Mouse (Mus musculus) neural tube, embryonic 12.5 days (tissue): ENCODE results near the gene Zfand3. TPM values are rescaled to one million over a fixed set of nuclear protein-coding genes. Genes with fewer than 3 reads are reported as not detected.

Experiments used
- ATAC-seq: fragments of 200-750 bp; cut with Nextera tagmentation; 2 replicates; pipeline ENCODE4 v1.8.0; 2017; ENCODE audit warnings: low read depth, mild to moderate bottlenecking, moderate TSS enrichment, moderate library complexity; ENCODE audit not compliant: low FRiP score
- H3K27ac ChIP-seq: fragments of 300-500 bp; sonication (generic); 2 replicates; pipeline ENCODE4 v1.5.1; 2016
- H3K27me3 ChIP-seq: fragments of 300-500 bp; sonication (generic); replicated peaks from 2 replicates; pipeline ENCODE4 v1.6.1; 2016; ENCODE audit warnings: mild to moderate bottlenecking
- H3K36me3 ChIP-seq: fragments of 300-500 bp; sonication (generic); 2 replicates; pipeline ENCODE4 v1.6.1; 2016; ENCODE audit warnings: mild to moderate bottlenecking
- H3K4me1 ChIP-seq: fragments of 300-500 bp; sonication (generic); 2 replicates; pipeline ENCODE4 v1.6.1; 2016
- H3K4me2 ChIP-seq: fragments of 300-500 bp; sonication (generic); replicated peaks from 2 replicates; pipeline ENCODE4 v1.6.1; 2016; ENCODE audit warnings: mild to moderate bottlenecking
- H3K4me3 ChIP-seq: fragments of 300-500 bp; sonication (generic); 2 replicates; pipeline ENCODE4 v1.5.1; 2016
- H3K9ac ChIP-seq: fragments of 300-500 bp; sonication (generic); 2 replicates; pipeline ENCODE4 v1.6.1; 2016; ENCODE audit warnings: mild to moderate bottlenecking
- H3K9me3 ChIP-seq: fragments of 300-500 bp; sonication (generic); 2 replicates; pipeline ENCODE4 v1.6.1; 2016; ENCODE audit warnings: mild to moderate bottlenecking
- WGBS: fragments of 180-500 bp; shearing (Covaris S2); methylation state at CpG from one replicate; pipeline ENCODE4 v1.1.7; 2016; 5-methylcytosine and 5-hydroxymethylcytosine counted together
- polyA plus RNA-seq: library from polyadenylated mRNA; unstranded; fragments of >200 nt; fragmentation: Nextera tagmentation; extraction: Ambion mirVana; gene quantifications from 2 replicates; pipeline ENCODE4 v1.2.1, GENCODE M21; 2016

Zfand3 gene
- polyA plus RNA-seq, 1 experiment from 2014 or later, result 88.4 TPM

GRCm38 (mm10) chr17:30033991-30034390, 29.5 kb downstream of the Zfand3 start:
- WGBS, result 71% methylated on average over 4 of the region's 4 CpGs
- Histone ChIP-seq H3K27ac (no peak overlapping the region), H3K36me3 (0 out of 2 replicates have a peak, but pooled peaks cover 3% of the 10 kb centered on the region)

GRCm38 (mm10) chr17:30035216-30036005, 30.9 kb downstream of the Zfand3 start:
- Histone ChIP-seq H3K4me1 (0 out of 2 replicates have a peak, but pooled peaks cover 11% of the 10 kb centered on the region), H3K4me3 (no peak overlapping the region), H3K9ac (no peak overlapping the region), H3K36me3 (0 out of 2 replicates have a peak, but pooled peaks cover 3% of the 10 kb centered on the region), H3K4me2 (no peak overlapping the region), H3K27ac (no peak overlapping the region), H3K27me3 (no peaks in the 10 kb centered on the region), H3K9me3 (no peaks in the 10 kb centered on the region)
- no peak for ATAC-seq
- WGBS, result 58% methylated on average over 4 of the region's 4 CpGs

More at GRCm38 (mm10) chr17:30033991-30034390, 29.5 kb downstream of the Zfand3 start:
- H3K4me2 ChIP-seq, result no peak overlapping the region
- no peaks in the 10 kb centered on the region for H3K9me3 ChIP-seq
- ATAC-seq, result no peak
- H3K4me3 ChIP-seq, result no peak overlapping the region
- H3K27me3 ChIP-seq, result no peaks in the 10 kb centered on the region
- H3K4me1 ChIP-seq, result 0 out of 2 replicates have a peak, but pooled peaks cover 11% of the 10 kb centered on the region
- H3K9ac ChIP-seq, result no peak overlapping the region

DNA sequence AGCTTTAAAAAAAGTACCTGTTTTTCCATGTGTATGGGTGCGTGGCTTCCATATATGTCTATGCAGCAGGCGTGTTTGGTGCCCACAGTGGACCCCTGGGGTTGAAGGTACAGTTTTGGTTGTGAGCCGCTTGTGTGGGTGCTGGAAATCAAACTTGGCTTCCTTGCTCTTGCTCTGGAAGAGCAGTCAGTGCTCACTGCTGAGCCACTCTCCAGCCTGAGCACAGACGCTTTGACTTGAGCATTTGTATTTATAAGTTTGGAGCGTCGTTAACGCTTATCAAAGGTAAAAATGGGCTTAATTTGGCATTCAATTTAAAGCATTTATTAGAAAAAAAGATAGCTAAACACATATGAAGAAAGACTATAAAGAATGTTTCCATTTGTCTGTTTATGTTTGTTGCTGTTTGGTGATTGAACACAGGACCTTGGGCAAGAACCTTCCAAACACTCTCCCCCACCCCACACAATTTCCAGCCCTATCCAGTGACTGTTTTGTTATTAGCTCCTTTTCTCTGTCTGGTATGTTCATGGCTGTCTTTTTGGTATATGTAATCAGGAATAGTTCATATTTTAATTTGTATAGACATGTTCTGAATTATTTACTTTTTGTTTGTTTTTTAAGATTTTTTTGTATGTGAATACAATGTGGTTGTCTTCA, 38.8 kb downstream of the Zfand3 start:
- Histone ChIP-seq H3K27ac (no peak overlapping the region), H3K9me3 (no peaks in the 10 kb centered on the region), H3K4me2 (no peak overlapping the region), H3K9ac (no peak overlapping the region), H3K27me3 (no peaks in the 10 kb centered on the region), H3K36me3 (no peaks in the 10 kb centered on the region), H3K4me1 (peaks cover 10% of the 10 kb centered on the region; the same call in 1 of the 2 replicates), H3K4me3 (no peak overlapping the region)
- 95% methylated on average over 7 of the region's 7 CpGs for WGBS
- no peak for ATAC-seq

GRCm38 (mm10) chr17:30045181-30045580, 40.6 kb downstream of the Zfand3 start:
- Histone ChIP-seq H3K9me3 (no peaks in the 10 kb centered on the region), H3K36me3 (no peaks in the 10 kb centered on the region), H3K27ac (no peak overlapping the region), H3K27me3 (no peaks in the 10 kb centered on the region), H3K4me2 (no peak overlapping the region), H3K4me3 (no peak overlapping the region), H3K4me1 (peaks cover 10% of the 10 kb centered on the region; the same call in 1 of the 2 replicates), H3K9ac (no peak overlapping the region)
- ATAC-seq, result no peak
- 62% methylated on average over 2 of the region's 2 CpGs for WGBS

- Histone ChIP-seq H3K36me3 (no peaks in the 10 kb centered on the region), H3K27me3 (no peaks in the 10 kb centered on the region), H3K4me1 (peaks cover 10% of the 10 kb centered on the region; the same call in 1 of the 2 replicates), H3K9me3 (no peaks in the 10 kb centered on the region), H3K9ac (no peak overlapping the region), H3K27ac (no peak overlapping the region), H3K4me3 (no peak overlapping the region), H3K4me2 (no peak overlapping the region)
- 97% methylated on average over 5 of the region's 5 CpGs for WGBS
- ATAC-seq, result no peak
Observed at GRCm38 (mm10) chr17:30046654-30047053, 42.1 kb downstream of the Zfand3 start.

GRCm38 (mm10) chr17:30051523-30052346, 47.2 kb downstream of the Zfand3 start:
- no peak for ATAC-seq
- Histone ChIP-seq H3K9me3 (no peaks in the 10 kb centered on the region), H3K9ac (no peak overlapping the region), H3K27ac (no peak overlapping the region), H3K4me3 (no peak overlapping the region), H3K27me3 (no peaks in the 10 kb centered on the region), H3K4me2 (no peak overlapping the region), H3K4me1 (0 out of 2 replicates have a peak, but pooled peaks cover 4% of the 10 kb centered on the region), H3K36me3 (no peaks in the 10 kb centered on the region; the same call in 1 of the 2 replicates)
- 92% methylated on average over 5 of the region's 5 CpGs for WGBS

GRCm38 (mm10) chr17:30052347-30052742, 47.8 kb downstream of the Zfand3 start:
- no peak overlapping the region for H3K27ac ChIP-seq
- H3K27me3 ChIP-seq, result no peaks in the 10 kb centered on the region
- 0 out of 2 replicates have a peak, but pooled peaks cover 4% of the 10 kb centered on the region for H3K4me1 ChIP-seq
- H3K9ac ChIP-seq, result no peak overlapping the region
- WGBS, result 93% methylated on average over 5 of the region's 5 CpGs
- ATAC-seq, result no peak
- no peak overlapping the region for H3K4me2 ChIP-seq
- no peak overlapping the region for H3K4me3 ChIP-seq
- no peaks in the 10 kb centered on the region; the same call in 1 of the 2 replicates for H3K36me3 ChIP-seq
- H3K9me3 ChIP-seq, result no peaks in the 10 kb centered on the region

GRCm38 (mm10) chr17:30053463-30053862, 48.9 kb downstream of the Zfand3 start:
- ATAC-seq, result no peak

DNA sequence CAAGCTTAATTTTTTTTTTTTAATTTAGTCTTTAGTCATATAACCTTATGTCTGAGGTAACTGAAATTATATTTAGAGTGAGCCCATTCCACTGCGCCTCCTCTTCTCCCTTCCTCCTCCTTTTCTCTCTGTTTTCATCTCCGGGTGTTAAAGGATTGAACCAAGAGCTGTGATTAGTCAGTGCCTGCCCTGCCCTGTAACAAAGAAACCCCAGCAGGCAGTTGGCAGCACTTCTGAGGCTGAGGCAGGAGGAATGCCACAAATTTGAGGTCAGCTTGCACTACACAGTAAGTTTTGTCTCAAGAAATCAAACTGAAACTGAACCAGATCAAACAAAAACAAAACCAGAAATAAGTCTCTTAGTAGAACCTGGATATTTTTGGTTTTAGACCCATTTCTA, 49.3 kb downstream of the Zfand3 start:
- Histone ChIP-seq H3K27ac (no peak overlapping the region), H3K9me3 (no peaks in the 10 kb centered on the region), H3K9ac (no peak overlapping the region), H3K36me3 (no peaks in the 10 kb centered on the region; the same call in 1 of the 2 replicates), H3K4me1 (0 out of 2 replicates have a peak, but pooled peaks cover 4% of the 10 kb centered on the region), H3K4me2 (no peak overlapping the region), H3K27me3 (no peaks in the 10 kb centered on the region), H3K4me3 (no peak overlapping the region)
- 93% methylated on average over 2 of the region's 2 CpGs for WGBS
- ATAC-seq, result no peak

More at GRCm38 (mm10) chr17:30053463-30053862, 48.9 kb downstream of the Zfand3 start:
- Histone ChIP-seq H3K27ac (no peak overlapping the region), H3K4me2 (no peak overlapping the region), H3K4me1 (0 out of 2 replicates have a peak, but pooled peaks cover 4% of the 10 kb centered on the region), H3K4me3 (no peak overlapping the region), H3K36me3 (no peaks in the 10 kb centered on the region; the same call in 1 of the 2 replicates), H3K27me3 (no peaks in the 10 kb centered on the region), H3K9me3 (no peaks in the 10 kb centered on the region), H3K9ac (no peak overlapping the region)
- 92% methylated on average over 9 of the region's 9 CpGs for WGBS

- Histone ChIP-seq H3K27ac (no peak overlapping the region), H3K27me3 (no peaks in the 10 kb centered on the region), H3K9ac (no peak overlapping the region), H3K4me3 (no peak overlapping the region), H3K4me1 (0 out of 2 replicates have a peak, but pooled peaks cover 4% of the 10 kb centered on the region), H3K36me3 (no peaks in the 10 kb centered on the region; the same call in 1 of the 2 replicates), H3K4me2 (no peak overlapping the region), H3K9me3 (no peaks in the 10 kb centered on the region)
- no peak for ATAC-seq
- WGBS, result 86% methylated on average over 5 of the region's 5 CpGs
Observed at GRCm38 (mm10) chr17:30056226-30056625, 51.7 kb downstream of the Zfand3 start.

DNA sequence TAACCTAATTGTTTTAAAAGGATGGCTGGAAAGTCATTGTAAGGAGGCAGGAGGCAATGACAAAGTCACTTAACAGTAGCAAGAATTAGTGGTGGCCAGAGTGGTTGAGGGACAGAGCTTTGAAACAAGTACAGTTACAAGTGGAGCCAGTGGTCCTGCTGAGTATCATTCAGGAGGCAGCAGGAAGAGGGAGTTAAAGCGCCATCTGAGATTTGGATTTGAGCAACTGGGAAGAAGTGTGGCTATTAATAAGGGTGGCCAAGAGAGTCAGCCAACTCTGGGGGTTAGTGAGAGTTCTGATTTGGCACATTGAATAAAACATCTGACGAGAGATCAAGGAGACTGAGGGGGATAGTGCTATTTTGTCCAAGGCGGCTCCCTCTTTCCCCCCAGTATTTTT, 54.1 kb downstream of the Zfand3 start:
- H3K4me1 ChIP-seq, result 0 out of 2 replicates have a peak, but pooled peaks cover 4% of the 10 kb centered on the region
- no peak overlapping the region for H3K4me3 ChIP-seq
- H3K36me3 ChIP-seq, result no peaks in the 10 kb centered on the region; the same call in 1 of the 2 replicates
- H3K9ac ChIP-seq, result no peak overlapping the region
- H3K27me3 ChIP-seq, result no peaks in the 10 kb centered on the region
- H3K4me2 ChIP-seq, result no peak overlapping the region
- 87% methylated on average over 3 of the region's 3 CpGs for WGBS
- H3K9me3 ChIP-seq, result no peaks in the 10 kb centered on the region
- no peak overlapping the region for H3K27ac ChIP-seq
- no peak for ATAC-seq
